Mouse (Mus musculus): ENCODE measurements around the gene Fat2.

- TF ChIP-seq POLR2A (IDR thresholded peaks at IDR 0.05; ENCODE audit: borderline replicate concordance, low read depth, low read length): no peak
- no peak for TF ChIP-seq CTCF (IDR thresholded peaks at IDR 0.05; ENCODE audit: low read depth, low read length)
These were observed 119.5 kb downstream of the Fat2 start for GRCm38 (mm10) chr11:55216830-55217229.
